ENCODE assay signal across 15 mouse cellular contexts in the genomic region with DNA sequence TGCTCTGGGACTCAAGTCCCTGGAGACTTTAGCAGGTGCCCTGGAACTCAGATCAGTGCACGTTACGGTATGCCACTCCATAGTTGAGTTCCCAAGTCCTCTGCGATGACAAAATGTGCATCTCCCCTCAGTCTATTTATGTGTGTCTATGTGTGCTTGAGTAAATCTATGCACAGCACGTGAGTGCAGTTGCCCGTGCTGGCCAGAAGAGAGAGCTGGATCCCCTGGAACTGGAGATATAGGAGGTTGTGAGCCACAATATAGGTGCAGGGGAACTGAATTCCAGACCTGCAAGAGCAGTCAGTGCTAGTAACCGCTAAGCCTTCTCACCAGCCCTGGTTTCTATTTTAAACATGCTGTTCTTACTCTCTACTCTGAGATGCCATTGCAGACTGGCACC.
"Had no signal": no experiment of that assay in that cellular context is flagged by ENCODE, and none has a peak within 500 bp of the region (broad histone marks: within the 10 kb centered on the region; RNA-seq: fewer than 3 reads in every experiment).

No protein-coding gene starts in this region.

- ATAC-seq: liver, embryonic 12.5 days; midbrain, embryonic 16.5 days had no signal

- H3K4me2 ChIP-seq: limb, embryonic 15.5 days; liver, embryonic 12.5 days; lung, embryonic 15.5 days; midbrain, embryonic 12.5 days; neural tube, embryonic 13.5 days had no signal

- H3K9ac ChIP-seq: limb, embryonic 15.5 days; liver, embryonic 12.5 days; lung, embryonic 15.5 days; midbrain, embryonic 12.5 days; neural tube, embryonic 13.5 days had no signal

- H3K4me1 ChIP-seq: liver, embryonic 12.5 days; midbrain, embryonic 12.5 days; neural tube, embryonic 13.5 days had no signal

- H3K4me3 ChIP-seq: limb, embryonic 15.5 days; liver, embryonic 12.5 days; lung, embryonic 15.5 days; midbrain, embryonic 12.5 days; neural tube, embryonic 13.5 days had no signal

- H3K27ac ChIP-seq: kidney, postnatal 0 days; limb, embryonic 15.5 days; liver, embryonic 12.5 days; lung, embryonic 15.5 days; macrophage; midbrain, embryonic 12.5 days; neural tube, embryonic 13.5 days had no signal

- H3K9me3 ChIP-seq: limb, embryonic 15.5 days; liver, embryonic 12.5 days; lung, embryonic 15.5 days; neural tube, embryonic 13.5 days had no signal

- H3K36me3 ChIP-seq: limb, embryonic 15.5 days; liver, embryonic 12.5 days; lung, embryonic 15.5 days; midbrain, embryonic 12.5 days; neural tube, embryonic 13.5 days had no signal

- H3K27me3 ChIP-seq: limb, embryonic 15.5 days; liver, embryonic 12.5 days; lung, embryonic 15.5 days; midbrain, embryonic 12.5 days; neural tube, embryonic 13.5 days had no signal

- DNase-seq: kidney, postnatal 36 days; lung, postnatal 14 days; retina, postnatal 1 day; right cerebral cortex, postnatal 4 days; spleen, adult 18-20 months; thymus, adult 18-20 months; thymus, postnatal 14 days had no signal
